Mouse (Mus musculus): ENCODE data around the gene Adtrp. TPM values are rescaled to one million over a fixed set of nuclear protein-coding genes. Genes with fewer than 3 reads are reported as not detected.

The Adtrp gene
- total and polyA plus RNA-seq, 2 experiments: 193 to 323 TPM

DNA sequence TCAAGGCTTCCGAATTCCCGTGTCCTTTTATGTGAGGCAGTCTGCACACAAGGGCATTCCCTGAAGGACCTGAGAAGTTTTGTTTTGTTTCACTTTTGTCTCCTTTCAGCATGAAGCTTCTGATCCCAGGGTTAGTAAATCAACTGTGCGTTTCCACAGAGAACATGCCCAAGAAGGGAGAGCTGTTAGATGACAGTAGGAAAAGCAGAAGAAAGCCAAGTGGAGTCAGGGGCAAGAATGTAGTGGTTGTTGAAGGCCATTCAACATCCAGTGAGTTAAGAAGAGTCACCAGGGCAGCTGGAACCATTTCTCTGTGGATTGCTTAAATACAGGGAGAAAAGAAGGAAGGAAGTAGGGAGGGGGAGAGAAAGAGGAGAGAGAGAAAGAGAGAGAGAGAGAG lies 76.4 kb downstream of the Adtrp start:
- H3K27ac ChIP-seq (replicated peaks; ENCODE audit: insufficient read depth, low read depth, low read length): no peak overlapping the region
- DNase-seq (ENCODE audit: extremely low read depth, low read depth, low spot score): no peak

DNA sequence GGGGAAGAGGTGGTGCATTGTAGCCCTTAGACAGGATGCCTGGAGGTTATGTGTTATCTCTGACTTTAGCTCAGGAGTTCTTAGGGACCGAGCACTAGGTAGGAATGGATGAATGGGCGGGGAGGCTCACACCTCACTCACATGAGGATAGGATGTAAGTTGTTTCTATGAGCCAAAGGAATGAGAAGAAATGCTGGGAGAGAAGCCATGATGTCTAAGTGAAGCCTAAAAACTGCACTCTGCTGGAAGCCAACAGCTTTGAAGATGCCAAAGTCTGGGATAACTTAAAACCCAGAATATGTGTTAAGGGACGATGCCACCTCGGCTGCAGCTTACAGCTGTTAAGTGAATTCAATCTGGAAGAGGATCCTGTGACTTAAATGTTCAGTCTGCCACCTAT lies 79.5 kb downstream of the Adtrp start:
- Histone ChIP-seq H3K27ac (replicated peaks; ENCODE audit: insufficient read depth, low read depth, low read length) (no peak overlapping the region), H3K36me3 (ENCODE audit: control insufficient read depth, insufficient read depth, low read length) (peaks cover 52% of the 10 kb centered on the region), H3K27me3 (ENCODE audit: control insufficient read depth, insufficient read depth, low read length) (no peaks in the 10 kb centered on the region), H3K4me1 (ENCODE audit: control insufficient read depth, insufficient read depth, low read length) (no peaks in the 10 kb centered on the region), H3K9ac (ENCODE audit: low read depth, low read length) (no peak overlapping the region), H3K4me3 (ENCODE audit: insufficient read depth, low read depth, low read length) (no peak overlapping the region), H3K79me2 (ENCODE audit: control insufficient read depth, insufficient read depth, low read length) (no peaks in the 10 kb centered on the region)
- DNase-seq (ENCODE audit: extremely low read depth, low read depth, low spot score): no peak
- TF ChIP-seq CTCF (IDR thresholded peaks at IDR 0.05; ENCODE audit: low read depth, low read length): no peak
- 96% methylated on average over 4 of the region's 4 CpGs for WGBS

More for the DNA sequence above, 76.4 kb downstream of the Adtrp start:
- Histone ChIP-seq H3K9ac (ENCODE audit: low read depth, low read length) (no peak overlapping the region), H3K79me2 (ENCODE audit: control insufficient read depth, insufficient read depth, low read length) (no peaks in the 10 kb centered on the region), H3K4me3 (ENCODE audit: insufficient read depth, low read depth, low read length) (no peak overlapping the region), H3K27me3 (ENCODE audit: control insufficient read depth, insufficient read depth, low read length) (no peaks in the 10 kb centered on the region), H3K4me1 (ENCODE audit: control insufficient read depth, insufficient read depth, low read length) (no peaks in the 10 kb centered on the region), H3K36me3 (ENCODE audit: control insufficient read depth, insufficient read depth, low read length) (peaks cover 44% of the 10 kb centered on the region)
- 77% methylated on average over 3 of the region's 3 CpGs for WGBS
- no peak for TF ChIP-seq POLR2A (IDR thresholded peaks at IDR 0.05; ENCODE audit: extremely low read depth, insufficient read depth, low read length)
- TF ChIP-seq CTCF (IDR thresholded peaks at IDR 0.05; ENCODE audit: low read depth, low read length): no peak

DNA sequence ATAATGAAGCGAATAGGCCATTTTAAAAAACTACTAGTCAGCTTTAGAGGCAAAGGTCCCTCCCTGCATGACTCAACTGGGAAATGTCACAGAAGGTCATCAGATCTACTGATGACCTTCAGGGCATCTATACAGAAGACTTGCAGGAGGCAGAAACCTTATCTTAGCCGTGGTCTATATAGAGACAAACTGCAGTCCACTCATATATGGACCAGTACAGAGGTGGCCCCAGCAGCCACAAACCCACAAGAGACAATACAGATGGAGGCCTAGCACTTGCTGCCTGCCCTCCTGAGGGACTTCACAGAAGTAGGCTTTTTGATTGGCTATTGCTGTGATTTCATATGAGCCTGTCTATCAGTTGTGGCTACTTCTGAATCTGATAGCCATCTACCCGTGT lies 85.5 kb downstream of the Adtrp start:
- no peaks in the 10 kb centered on the region for H3K4me1 ChIP-seq (ENCODE audit: control insufficient read depth, insufficient read depth, low read length)
- no peaks in the 10 kb centered on the region for H3K79me2 ChIP-seq (ENCODE audit: control insufficient read depth, insufficient read depth, low read length)
- no peak overlapping the region for H3K27ac ChIP-seq (replicated peaks; ENCODE audit: insufficient read depth, low read depth, low read length)
- 79% methylated on average over 3 of the region's 3 CpGs for WGBS
- H3K4me3 ChIP-seq (ENCODE audit: insufficient read depth, low read depth, low read length): no peak overlapping the region
- peaks cover 31% of the 10 kb centered on the region for H3K36me3 ChIP-seq (ENCODE audit: control insufficient read depth, insufficient read depth, low read length)
- H3K9ac ChIP-seq (ENCODE audit: low read depth, low read length): no peak overlapping the region
- TF ChIP-seq CTCF (IDR thresholded peaks at IDR 0.05; ENCODE audit: low read depth, low read length): no peak
- DNase-seq (ENCODE audit: extremely low read depth, low read depth, low spot score): no peak
- no peaks in the 10 kb centered on the region for H3K27me3 ChIP-seq (ENCODE audit: control insufficient read depth, insufficient read depth, low read length)

DNA sequence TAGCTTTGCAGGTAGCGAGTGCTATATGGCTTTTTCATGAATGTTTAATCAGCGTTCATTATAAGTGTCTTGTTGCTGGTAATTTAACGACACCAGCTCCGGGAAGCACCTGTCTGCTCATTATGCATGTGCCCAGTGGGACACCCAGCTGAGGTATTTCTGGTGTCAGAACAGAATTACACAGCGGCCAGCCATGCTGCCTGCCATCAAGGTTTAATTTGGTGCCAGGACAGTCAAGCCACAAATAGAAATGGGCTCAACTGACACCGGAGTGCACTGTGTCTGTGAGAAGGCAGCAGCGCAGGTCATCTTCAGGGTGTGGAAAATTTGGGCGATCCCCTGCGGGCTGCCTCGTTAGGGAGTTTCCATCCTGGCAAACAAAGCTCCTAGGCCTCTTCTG lies 87.0 kb downstream of the Adtrp start:
- H3K4me3 ChIP-seq (ENCODE audit: insufficient read depth, low read depth, low read length): no peak overlapping the region
- no peak overlapping the region for H3K27ac ChIP-seq (replicated peaks; ENCODE audit: insufficient read depth, low read depth, low read length)
- H3K4me1 ChIP-seq (ENCODE audit: control insufficient read depth, insufficient read depth, low read length): no peaks in the 10 kb centered on the region
- 80% methylated on average over 10 of the region's 10 CpGs for WGBS
- no peaks in the 10 kb centered on the region for H3K27me3 ChIP-seq (ENCODE audit: control insufficient read depth, insufficient read depth, low read length)
- H3K9ac ChIP-seq (ENCODE audit: low read depth, low read length): no peak overlapping the region
- TF ChIP-seq POLR2A (IDR thresholded peaks at IDR 0.05; ENCODE audit: extremely low read depth, insufficient read depth, low read length) (no peak), CTCF (IDR thresholded peaks at IDR 0.05; ENCODE audit: low read depth, low read length) (no peak)
- no peaks in the 10 kb centered on the region for H3K79me2 ChIP-seq (ENCODE audit: control insufficient read depth, insufficient read depth, low read length)
- peaks cover 17% of the 10 kb centered on the region for H3K36me3 ChIP-seq (ENCODE audit: control insufficient read depth, insufficient read depth, low read length)
- no peak for DNase-seq (ENCODE audit: extremely low read depth, low read depth, low spot score)

DNA sequence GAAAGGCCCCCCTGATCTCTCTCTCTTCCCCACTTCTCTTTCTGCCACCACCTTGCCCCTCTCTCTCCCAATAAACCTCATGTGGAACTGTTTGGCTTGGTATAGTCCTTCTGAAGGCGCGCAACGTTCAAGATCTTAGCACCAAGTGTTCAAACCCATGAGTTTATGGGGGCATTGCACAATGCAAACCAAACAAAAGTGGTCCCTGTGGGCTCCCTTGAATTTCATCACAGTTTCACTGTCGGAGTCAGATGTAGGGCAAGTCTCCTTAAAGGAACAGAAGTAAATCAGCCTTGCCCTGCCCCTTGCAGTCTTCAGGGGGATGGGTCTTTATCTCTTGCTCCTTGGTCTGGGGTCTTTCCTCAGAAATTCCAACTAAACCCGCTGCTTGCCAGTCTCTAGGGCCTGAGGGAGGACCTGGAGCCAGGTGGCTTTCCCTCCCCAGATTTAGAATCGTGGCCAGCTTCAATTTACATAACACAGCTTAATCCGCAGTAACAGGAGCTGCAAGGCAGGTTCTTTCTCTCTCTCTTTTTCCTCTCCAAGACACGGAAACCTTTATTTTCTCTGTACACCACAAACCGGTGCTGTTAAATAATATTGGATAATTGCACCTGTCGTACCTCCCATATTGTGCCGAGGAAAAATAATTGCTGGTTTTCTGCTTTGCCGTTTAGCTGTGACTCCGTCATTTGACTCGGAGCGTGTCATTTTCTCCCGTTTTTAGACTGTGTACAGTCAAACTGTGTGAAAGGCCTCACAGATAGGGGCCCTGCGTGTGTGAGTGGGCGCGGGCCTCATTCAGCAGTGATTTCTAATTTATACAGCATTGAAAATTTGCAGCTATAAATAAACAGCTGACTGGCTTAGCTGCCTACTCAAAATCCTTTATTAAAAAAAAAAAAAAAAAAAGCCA lies 88.7 kb downstream of the Adtrp start:
- Histone ChIP-seq H3K36me3 (ENCODE audit: control insufficient read depth, insufficient read depth, low read length) (peaks cover 5% of the 10 kb centered on the region; the same call in 1 of the 2 replicates), H3K27ac (replicated peaks; ENCODE audit: insufficient read depth, low read depth, low read length) (no peak overlapping the region), H3K9ac (ENCODE audit: low read depth, low read length) (no peak overlapping the region), H3K79me2 (ENCODE audit: control insufficient read depth, insufficient read depth, low read length) (no peaks in the 10 kb centered on the region), H3K4me1 (ENCODE audit: control insufficient read depth, insufficient read depth, low read length) (no peaks in the 10 kb centered on the region), H3K4me3 (ENCODE audit: insufficient read depth, low read depth, low read length) (no peak overlapping the region), H3K27me3 (ENCODE audit: control insufficient read depth, insufficient read depth, low read length) (no peaks in the 10 kb centered on the region)
- TF ChIP-seq CTCF (IDR thresholded peaks at IDR 0.05; ENCODE audit: low read depth, low read length): no peak
- TF ChIP-seq POLR2A (IDR thresholded peaks at IDR 0.05; ENCODE audit: extremely low read depth, insufficient read depth, low read length): no peak
- no peak for DNase-seq (ENCODE audit: extremely low read depth, low read depth, low spot score)
- 89% methylated on average over 19 of the region's 19 CpGs for WGBS

DNA sequence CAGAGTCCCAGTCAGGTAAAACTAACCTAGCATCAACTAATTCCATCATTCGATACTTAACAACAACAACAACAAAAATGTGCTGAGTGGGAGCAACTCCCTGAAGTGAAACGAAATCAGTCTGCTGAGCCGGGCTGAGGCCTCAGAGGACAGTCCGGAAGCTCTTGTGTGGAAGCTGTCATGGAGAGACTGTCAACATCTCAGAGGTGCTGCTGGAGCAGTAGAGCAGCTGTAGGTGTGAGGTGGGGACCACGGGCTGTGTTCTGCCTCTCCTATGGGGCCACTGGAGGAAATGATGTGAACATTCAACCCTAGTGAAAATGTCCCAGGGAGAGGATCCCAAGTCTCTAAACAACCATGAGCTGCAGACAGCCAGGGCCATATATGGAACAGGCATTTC lies 94.4 kb downstream of the Adtrp start:
- no peaks in the 10 kb centered on the region for H3K36me3 ChIP-seq (ENCODE audit: control insufficient read depth, insufficient read depth, low read length)
- TF ChIP-seq POLR2A (IDR thresholded peaks at IDR 0.05; ENCODE audit: extremely low read depth, insufficient read depth, low read length) (no peak), CTCF (IDR thresholded peaks at IDR 0.05; ENCODE audit: low read depth, low read length) (no peak)
- no peaks in the 10 kb centered on the region for H3K4me1 ChIP-seq (ENCODE audit: control insufficient read depth, insufficient read depth, low read length)
- H3K27ac ChIP-seq (replicated peaks; ENCODE audit: insufficient read depth, low read depth, low read length): no peak overlapping the region
- H3K79me2 ChIP-seq (ENCODE audit: control insufficient read depth, insufficient read depth, low read length): no peaks in the 10 kb centered on the region
- no peak for DNase-seq (ENCODE audit: extremely low read depth, low read depth, low spot score)
- H3K27me3 ChIP-seq (ENCODE audit: control insufficient read depth, insufficient read depth, low read length): no peaks in the 10 kb centered on the region; the same call in 1 of the 2 replicates
- WGBS: 85% methylated on average over 5 of the region's 5 CpGs
- no peak overlapping the region for H3K4me3 ChIP-seq (ENCODE audit: insufficient read depth, low read depth, low read length)
- H3K9ac ChIP-seq (ENCODE audit: low read depth, low read length): no peak overlapping the region

Data from liver, adult 2 months (tissue).